Mouse (Mus musculus) 416B (cell line): ENCODE results near the gene Ugt1a8.

Source experiments
- DNase-seq: peaks from one replicate; pipeline ENCODE4 v3.0.0; 2011; ENCODE audit warnings: low read depth

The Ugt1a8 gene

GRCm38 (mm10) chr1:88235894-88236415 lies 148.3 kb downstream of the Ugt1a8 start:
- no peak for DNase-seq

- DNase-seq: no peak
Measured at GRCm38 (mm10) chr1:88237311-88237710, 149.7 kb downstream of the Ugt1a8 start.

GRCm38 (mm10) chr1:88238771-88239170 lies 151.2 kb downstream of the Ugt1a8 start:
- DNase-seq: no peak

- no peak for DNase-seq
Measured at GRCm38 (mm10) chr1:88240072-88240471, 152.5 kb downstream of the Ugt1a8 start.

GRCm38 (mm10) chr1:88240579-88240978 lies 153.0 kb downstream of the Ugt1a8 start:
- no peak for DNase-seq

DNA sequence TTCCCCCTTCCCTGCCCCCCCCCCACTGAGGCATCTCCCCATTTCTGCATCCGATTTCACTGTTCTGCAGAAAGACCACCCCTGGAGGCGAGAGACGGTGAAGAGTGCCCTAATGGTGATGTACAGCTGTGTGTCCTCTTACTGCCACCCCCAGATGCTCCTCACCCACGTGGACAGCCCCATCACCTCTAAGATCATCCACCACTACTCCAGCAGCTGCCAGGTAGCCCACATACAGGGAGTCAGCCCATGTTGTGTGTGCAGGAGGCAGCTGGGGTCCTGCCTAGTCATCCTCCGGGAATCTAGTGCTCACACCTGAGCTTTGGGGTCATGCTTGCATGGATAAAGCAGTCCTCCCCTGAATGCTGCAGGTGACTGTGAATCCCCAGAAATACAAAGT lies 156.2 kb downstream of the Ugt1a8 start:
- no peak for DNase-seq

DNA sequence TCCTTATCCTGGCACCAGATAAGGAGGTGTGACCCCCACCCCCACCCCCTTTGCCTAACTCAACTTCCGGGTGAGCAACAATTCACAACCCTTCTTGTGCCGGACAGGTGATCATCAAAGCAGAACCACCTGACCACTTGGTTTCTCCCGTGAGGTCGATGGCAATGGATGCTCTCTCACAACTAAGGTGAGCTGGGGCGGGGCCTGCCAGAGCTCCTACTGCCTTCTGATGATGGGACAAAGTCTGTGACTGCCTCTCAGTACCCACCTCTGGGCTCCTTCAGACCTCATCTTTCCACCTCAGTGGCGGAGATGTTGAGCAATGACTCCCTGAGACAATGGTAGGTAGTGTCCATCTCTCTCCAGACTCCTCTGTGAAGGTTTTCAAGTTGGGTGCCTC lies 158.3 kb downstream of the Ugt1a8 start:
- DNase-seq: no peak

- DNase-seq: no peak
Measured at GRCm38 (mm10) chr1:88246386-88246785, 158.8 kb downstream of the Ugt1a8 start.

DNA sequence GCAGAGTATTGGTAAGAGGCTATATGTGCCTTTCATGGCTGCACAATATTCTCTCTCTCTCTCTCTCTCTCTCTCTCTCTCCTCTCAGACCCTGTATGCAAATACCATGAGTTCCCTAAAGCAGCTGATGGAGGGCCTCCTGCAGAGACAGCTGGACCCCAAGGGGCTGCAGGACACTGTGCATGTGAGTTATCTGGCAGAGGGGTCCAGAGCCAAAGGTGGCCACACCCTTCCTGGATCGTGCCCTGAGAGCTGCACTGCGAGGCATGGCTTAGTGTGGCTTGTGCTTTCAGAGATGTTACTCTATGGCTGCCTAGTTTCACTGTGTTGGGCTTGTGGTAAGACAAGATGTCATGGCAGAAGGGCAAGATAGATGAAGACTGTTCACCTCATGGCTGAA lies 160.0 kb downstream of the Ugt1a8 start:
- no peak for DNase-seq

- DNase-seq: peak; percentile 52
Measured at GRCm38 (mm10) chr1:88248658-88249057, 161.0 kb downstream of the Ugt1a8 start.

- DNase-seq: no peak
Measured at GRCm38 (mm10) chr1:88249596-88249995, 162.0 kb downstream of the Ugt1a8 start.

GRCm38 (mm10) chr1:88250023-88250422 lies 162.4 kb downstream of the Ugt1a8 start:
- DNase-seq: no peak

DNA sequence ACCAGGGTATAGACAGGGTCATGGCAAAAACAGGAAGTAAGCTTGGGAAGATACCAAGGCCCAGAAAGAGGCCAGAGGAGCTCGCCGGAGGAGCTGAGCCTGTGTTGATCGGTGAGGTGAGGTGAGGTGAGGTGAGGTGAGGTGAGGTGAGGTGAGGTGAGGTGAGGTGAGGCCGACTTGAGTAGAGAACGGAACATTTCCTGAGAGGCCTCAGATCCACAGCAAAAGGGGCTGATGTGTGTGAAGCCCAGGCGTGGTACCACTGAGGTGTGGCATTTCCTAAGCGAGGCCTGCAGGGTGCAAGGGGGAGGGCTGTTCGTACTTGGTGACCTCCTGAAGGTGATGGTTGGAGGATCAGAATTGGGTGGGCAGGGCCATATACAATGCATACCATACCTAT lies 165.5 kb downstream of the Ugt1a8 start:
- no peak for DNase-seq

- DNase-seq: no peak
Measured at GRCm38 (mm10) chr1:88253540-88253939, 165.9 kb downstream of the Ugt1a8 start.

GRCm38 (mm10) chr1:88254793-88255465 lies 167.3 kb downstream of the Ugt1a8 start:
- DNase-seq: no peak

DNA sequence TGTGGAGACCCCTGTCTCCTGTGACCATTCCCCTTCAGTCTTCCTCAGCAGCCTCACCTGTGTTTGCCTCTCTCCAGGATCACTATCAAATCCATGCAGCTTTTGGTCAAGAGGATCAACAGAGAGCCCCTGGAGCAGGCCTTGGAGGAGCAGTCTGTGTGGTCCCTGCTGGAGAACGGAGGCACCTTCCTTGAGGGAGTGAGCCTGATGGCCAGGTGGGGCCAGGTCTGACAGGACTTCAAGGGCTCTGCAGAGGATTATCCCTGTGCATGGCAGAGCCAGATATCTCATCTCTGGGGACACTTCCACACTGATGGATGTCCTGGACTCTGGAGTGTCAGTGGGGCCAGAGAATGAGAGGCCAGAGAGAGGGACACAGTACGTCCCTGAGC lies 167.8 kb downstream of the Ugt1a8 start:
- DNase-seq: no peak

DNA sequence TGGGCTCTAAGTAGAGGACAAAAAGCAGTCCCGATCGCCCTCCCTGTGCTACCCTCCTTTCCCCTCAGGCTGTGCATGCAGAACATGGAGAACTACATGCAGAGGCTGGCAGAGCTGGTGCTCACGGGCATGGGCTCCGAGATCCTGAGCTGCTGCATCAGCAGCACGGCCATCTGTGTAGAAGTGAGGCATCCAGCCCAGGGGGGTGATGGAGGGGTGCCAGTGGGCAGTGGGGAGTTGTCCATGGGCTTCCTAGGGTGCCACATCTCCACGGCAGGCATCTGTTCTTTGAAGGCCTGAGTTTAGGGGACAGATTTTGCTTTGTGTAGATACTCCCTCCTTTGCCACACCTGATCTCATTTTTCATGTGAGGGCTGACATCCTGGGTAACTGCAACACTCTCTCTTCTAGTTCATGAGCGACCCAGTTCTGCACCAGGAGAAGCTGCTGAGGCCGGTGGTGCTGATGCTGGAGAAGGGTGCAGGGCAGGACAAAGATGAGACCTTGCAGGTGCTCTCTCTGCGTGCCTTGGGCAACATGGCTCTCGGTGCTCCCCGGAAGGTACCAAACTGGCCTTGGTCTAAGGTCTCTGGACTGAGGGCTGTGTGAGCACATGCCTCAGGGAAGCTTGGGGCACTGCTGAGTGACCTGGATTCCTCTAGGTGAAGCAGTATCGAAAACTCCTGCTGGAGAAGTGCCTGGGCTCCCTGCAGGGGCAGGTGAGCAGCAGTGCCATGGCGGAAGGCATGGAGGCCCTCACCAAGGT lies 168.6 kb downstream of the Ugt1a8 start:
- no peak for DNase-seq

DNA sequence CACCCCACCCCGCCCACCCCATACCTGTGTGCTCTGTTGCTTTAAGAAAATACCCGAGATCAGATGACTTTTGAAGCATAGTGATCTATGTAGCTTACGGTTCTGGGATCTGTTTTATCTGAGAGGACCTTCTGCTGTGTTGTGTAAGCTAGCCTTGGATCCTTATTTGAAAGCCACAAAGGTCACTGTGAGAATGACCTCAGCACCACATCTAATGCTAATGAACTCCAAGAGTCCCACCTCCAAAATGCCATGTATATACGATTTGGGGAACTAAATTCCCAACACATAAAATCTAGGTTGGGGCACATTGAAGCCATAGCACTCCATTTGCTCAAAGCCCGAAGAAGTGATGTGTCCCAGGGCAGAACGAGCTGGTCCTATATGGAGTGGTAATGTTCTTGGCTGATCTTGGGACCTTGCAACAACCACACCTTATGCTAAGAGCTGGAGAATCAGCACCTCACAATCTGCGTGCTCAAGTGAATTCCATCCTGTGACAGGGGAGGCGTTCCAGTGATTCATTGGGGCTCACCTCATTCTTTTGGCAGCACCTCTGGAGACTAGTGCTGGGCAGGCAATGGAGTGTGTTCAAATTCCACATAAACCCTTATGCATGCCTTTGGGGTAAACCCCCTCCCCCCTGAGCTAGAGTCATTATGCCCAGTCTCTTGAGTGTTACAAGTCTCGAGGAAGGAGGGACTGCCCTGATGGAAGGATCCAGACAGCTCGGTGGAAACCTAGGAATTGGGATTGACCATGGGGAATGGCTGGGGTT lies 169.5 kb downstream of the Ugt1a8 start:
- DNase-seq: peak; percentile 67

DNA sequence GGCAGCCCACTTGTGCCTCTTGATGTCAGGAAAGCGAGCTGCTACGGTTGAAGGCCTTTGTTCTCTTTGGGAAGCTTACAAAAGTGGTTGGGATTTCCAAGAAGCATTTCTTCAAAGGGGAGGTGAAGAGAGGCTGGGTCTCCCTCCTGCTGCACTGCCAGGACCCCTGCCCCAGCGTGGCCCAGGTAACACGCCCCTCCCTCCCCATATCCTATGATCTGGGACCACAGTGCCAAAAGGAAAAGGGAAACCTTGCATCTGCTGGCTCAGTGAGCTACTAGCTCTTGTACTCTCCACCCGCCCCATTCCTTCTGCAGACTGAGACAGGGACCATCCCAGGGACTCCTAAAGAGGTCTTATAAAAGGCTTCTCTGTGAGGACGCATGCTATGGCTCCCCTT lies 170.1 kb downstream of the Ugt1a8 start:
- no peak for DNase-seq

GRCm38 (mm10) chr1:88258361-88258760 lies 170.7 kb downstream of the Ugt1a8 start:
- DNase-seq: no peak

GRCm38 (mm10) chr1:88258881-88259642 lies 171.4 kb downstream of the Ugt1a8 start:
- DNase-seq: peak; percentile 54

DNA sequence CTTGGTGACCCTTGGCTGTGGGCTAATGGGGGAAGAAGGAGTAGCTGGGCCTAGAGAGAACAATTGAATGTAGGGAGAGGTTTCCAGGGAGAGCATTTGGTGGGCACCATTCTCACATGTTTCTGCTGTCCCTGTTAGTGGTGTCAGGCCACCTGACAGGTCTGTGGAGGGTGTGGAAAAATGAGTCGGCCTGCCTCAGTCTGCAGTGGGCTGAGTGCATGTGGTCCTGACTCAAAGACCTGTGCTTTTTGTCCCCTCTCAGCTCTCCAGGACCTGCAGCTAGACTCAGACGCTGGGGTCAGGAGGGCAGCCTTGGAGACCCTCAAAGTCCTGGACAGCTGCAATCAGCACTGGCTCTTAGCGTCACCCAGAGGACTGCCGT lies 172.0 kb downstream of the Ugt1a8 start:
- DNase-seq: no peak
